Mouse (Mus musculus): ENCODE data around the gene Npas2. TPM values are rescaled to one million over a fixed set of nuclear protein-coding genes. Genes with fewer than 3 reads are reported as not detected.

The Npas2 gene
- polyA plus RNA-seq, 1 experiment, result not detected

- H3K27ac ChIP-seq (ENCODE audit: control insufficient read depth, insufficient read depth, low read depth, low read length, poor library complexity), result no peak overlapping the region
- H3K4me3 ChIP-seq (replicated peaks; ENCODE audit: control insufficient read depth, low read depth, low read length), result no peak overlapping the region
- peaks cover 6% of the 10 kb centered on the region for H3K4me1 ChIP-seq (ENCODE audit: control insufficient read depth, insufficient read depth, low read length)
- TF ChIP-seq POLR2A (IDR thresholded peaks at IDR 0.05; ENCODE audit: borderline replicate concordance, control insufficient read depth, low read depth, low read length) (no peak), CTCF (IDR thresholded peaks at IDR 0.05; ENCODE audit: control insufficient read depth, insufficient read depth, low read length) (no peak)
- WGBS, result 49% methylated on average over 5 of the region's 5 CpGs
Measured at GRCm38 (mm10) chr1:39379021-39379420, 185.5 kb downstream of the Npas2 start.

- H3K4me1 ChIP-seq (ENCODE audit: control insufficient read depth, insufficient read depth, low read length), result peaks cover 10% of the 10 kb centered on the region
- no peak for TF ChIP-seq POLR2A (IDR thresholded peaks at IDR 0.05; ENCODE audit: borderline replicate concordance, control insufficient read depth, low read depth, low read length)
- no peak for TF ChIP-seq CTCF (IDR thresholded peaks at IDR 0.05; ENCODE audit: control insufficient read depth, insufficient read depth, low read length)
- H3K27ac ChIP-seq (ENCODE audit: control insufficient read depth, insufficient read depth, low read depth, low read length, poor library complexity), result no peak overlapping the region
- 51% methylated on average over 9 of the region's 9 CpGs for WGBS
- H3K4me3 ChIP-seq (replicated peaks; ENCODE audit: control insufficient read depth, low read depth, low read length), result no peak overlapping the region
Measured at GRCm38 (mm10) chr1:39381017-39381416, 187.5 kb downstream of the Npas2 start.

- TF ChIP-seq POLR2A (IDR thresholded peaks at IDR 0.05; ENCODE audit: borderline replicate concordance, control insufficient read depth, low read depth, low read length), result no peak
- TF ChIP-seq CTCF (IDR thresholded peaks at IDR 0.05; ENCODE audit: control insufficient read depth, insufficient read depth, low read length), result no peak
- Histone ChIP-seq H3K27ac (ENCODE audit: control insufficient read depth, insufficient read depth, low read depth, low read length, poor library complexity) (peak overlapping the region; percentile 46), H3K4me3 (replicated peaks; ENCODE audit: control insufficient read depth, low read depth, low read length) (no peak overlapping the region), H3K4me1 (ENCODE audit: control insufficient read depth, insufficient read depth, low read length) (peaks cover 10% of the 10 kb centered on the region)
- WGBS, result 20% methylated on average over 9 of the region's 9 CpGs
Measured at GRCm38 (mm10) chr1:39384914-39385313, 191.4 kb downstream of the Npas2 start.

- peaks cover 7% of the 10 kb centered on the region for H3K4me1 ChIP-seq (ENCODE audit: control insufficient read depth, insufficient read depth, low read length)
- H3K27ac ChIP-seq (ENCODE audit: control insufficient read depth, insufficient read depth, low read depth, low read length, poor library complexity), result no peak overlapping the region
- WGBS, result 80% methylated on average over 3 of the region's 3 CpGs
- H3K4me3 ChIP-seq (replicated peaks; ENCODE audit: control insufficient read depth, low read depth, low read length), result no peak overlapping the region
- no peak for TF ChIP-seq POLR2A (IDR thresholded peaks at IDR 0.05; ENCODE audit: borderline replicate concordance, control insufficient read depth, low read depth, low read length)
- no peak for TF ChIP-seq CTCF (IDR thresholded peaks at IDR 0.05; ENCODE audit: control insufficient read depth, insufficient read depth, low read length)
Measured at GRCm38 (mm10) chr1:39386456-39386855, 192.9 kb downstream of the Npas2 start.

GRCm38 (mm10) chr1:39387497-39387896 lies 194.0 kb downstream of the Npas2 start:
- WGBS, result 90% methylated on average over 4 of the region's 4 CpGs
- no peak overlapping the region for H3K27ac ChIP-seq (ENCODE audit: control insufficient read depth, insufficient read depth, low read depth, low read length, poor library complexity)
- TF ChIP-seq POLR2A (IDR thresholded peaks at IDR 0.05; ENCODE audit: borderline replicate concordance, control insufficient read depth, low read depth, low read length), result no peak
- no peak for TF ChIP-seq CTCF (IDR thresholded peaks at IDR 0.05; ENCODE audit: control insufficient read depth, insufficient read depth, low read length)
- H3K4me1 ChIP-seq (ENCODE audit: control insufficient read depth, insufficient read depth, low read length), result peaks cover 7% of the 10 kb centered on the region
- no peak overlapping the region for H3K4me3 ChIP-seq (replicated peaks; ENCODE audit: control insufficient read depth, low read depth, low read length)

GRCm38 (mm10) chr1:39388163-39388562 lies 194.6 kb downstream of the Npas2 start:
- no peak overlapping the region for H3K4me3 ChIP-seq (replicated peaks; ENCODE audit: control insufficient read depth, low read depth, low read length)
- H3K27ac ChIP-seq (ENCODE audit: control insufficient read depth, insufficient read depth, low read depth, low read length, poor library complexity), result no peak overlapping the region
- TF ChIP-seq POLR2A (IDR thresholded peaks at IDR 0.05; ENCODE audit: borderline replicate concordance, control insufficient read depth, low read depth, low read length), result no peak
- no peak for TF ChIP-seq CTCF (IDR thresholded peaks at IDR 0.05; ENCODE audit: control insufficient read depth, insufficient read depth, low read length)
- WGBS, result 78% methylated on average over 2 of the region's 2 CpGs
- peaks cover 5% of the 10 kb centered on the region; the same call in 1 of the 2 replicates for H3K4me1 ChIP-seq (ENCODE audit: control insufficient read depth, insufficient read depth, low read length)

- no peak for TF ChIP-seq POLR2A (IDR thresholded peaks at IDR 0.05; ENCODE audit: borderline replicate concordance, control insufficient read depth, low read depth, low read length)
- no peak for TF ChIP-seq CTCF (IDR thresholded peaks at IDR 0.05; ENCODE audit: control insufficient read depth, insufficient read depth, low read length)
- no peak overlapping the region for H3K4me3 ChIP-seq (replicated peaks; ENCODE audit: control insufficient read depth, low read depth, low read length)
- no peak overlapping the region for H3K27ac ChIP-seq (ENCODE audit: control insufficient read depth, insufficient read depth, low read depth, low read length, poor library complexity)
- 75% methylated on average over 11 of the region's 11 CpGs for whole genome bisulfite sequencing
- peaks cover 2% of the 10 kb centered on the region; the same call in 1 of the 2 replicates for H3K4me1 ChIP-seq (ENCODE audit: control insufficient read depth, insufficient read depth, low read length)
Measured at GRCm38 (mm10) chr1:39389338-39389737, 195.8 kb downstream of the Npas2 start.

- Histone ChIP-seq H3K4me3 (replicated peaks; ENCODE audit: control insufficient read depth, low read depth, low read length) (no peak overlapping the region), H3K4me1 (ENCODE audit: control insufficient read depth, insufficient read depth, low read length) (peaks cover 2% of the 10 kb centered on the region; the same call in 1 of the 2 replicates), H3K27ac (ENCODE audit: control insufficient read depth, insufficient read depth, low read depth, low read length, poor library complexity) (no peak overlapping the region)
- TF ChIP-seq CTCF (IDR thresholded peaks at IDR 0.05; ENCODE audit: control insufficient read depth, insufficient read depth, low read length) (no peak), POLR2A (IDR thresholded peaks at IDR 0.05; ENCODE audit: borderline replicate concordance, control insufficient read depth, low read depth, low read length) (no peak)
- WGBS, result 85% methylated on average over 6 of the region's 6 CpGs
Measured at GRCm38 (mm10) chr1:39391652-39392051, 198.1 kb downstream of the Npas2 start.

- WGBS, result 82% methylated on average over 3 of the region's 3 CpGs
- no peak for TF ChIP-seq POLR2A (IDR thresholded peaks at IDR 0.05; ENCODE audit: borderline replicate concordance, control insufficient read depth, low read depth, low read length)
- TF ChIP-seq CTCF (IDR thresholded peaks at IDR 0.05; ENCODE audit: control insufficient read depth, insufficient read depth, low read length), result peak; percentile 97
- Histone ChIP-seq H3K4me1 (ENCODE audit: control insufficient read depth, insufficient read depth, low read length) (peaks cover 2% of the 10 kb centered on the region; the same call in 1 of the 2 replicates), H3K4me3 (replicated peaks; ENCODE audit: control insufficient read depth, low read depth, low read length) (no peak overlapping the region), H3K27ac (ENCODE audit: control insufficient read depth, insufficient read depth, low read depth, low read length, poor library complexity) (no peak overlapping the region)
Measured at GRCm38 (mm10) chr1:39392189-39392588, 198.7 kb downstream of the Npas2 start.

All from bone marrow, adult 2 months (tissue).